Mouse (Mus musculus) Patski (cell line): ENCODE measurements at regions not wholly inside any gene's neighbourhood (a gene's known extent, or its start where the extent isn't known, plus 50 kb on each side); places are given as distances from the start of the nearest gene placed in this dataset.

ENCODE experiments used
- ATAC-seq: fragments of 100-300 bp; one replicate; pipeline ENCODE4 v1.8.0; 2021
- CTCF ChIA-PET: fragments of 350-600 bp; sonication (Branson Sonifier 250); formaldehyde crosslinking; loops from one replicate; lab custom pipeline; 2022; ENCODE audit warnings: inconsistent platforms; lab: Charles Lee
- POLR2A ChIA-PET: fragments of 350-600 bp; sonication (Branson Sonifier 250); formaldehyde crosslinking; loops from one replicate; lab custom pipeline; 2022; ENCODE audit warnings: antibody characterized with exemption, inconsistent platforms; lab: Charles Lee
- DNase-seq: peaks from one replicate; pipeline ENCODE4 v3.0.0-alpha.2; 2011; ENCODE audit warnings: low read depth, low spot score
- H3K27me3 ChIP-seq: fragments of 371-371 bp; one replicate; pipeline ENCODE4 v1.5.1; 2021
- CTCF ChIP-seq: fragments of 100-300 bp; IDR thresholded peaks from one replicate; pipeline ENCODE4 v1.5.1; 2021
- in situ Hi-C: fragments of 300-500 bp; cut with MboI; formaldehyde crosslinking; loops from 3 replicates; pipeline ENCODE4 v1.11.1; 2018; ENCODE audit warnings: low pct_unique_long_range_greater_than_20kb, mixed read lengths

GRCm38 (mm10) chr12:39073289-39074022 lies 294.3 kb downstream of the Etv1 start:
- no peak for TF ChIP-seq CTCF
- DNase-seq: no peak
- no peak for ATAC-seq
- CTCF ChIA-PET: interaction anchor here (1.2 kb wide), 1 partner anchor 14 kb away, joined by 3 read pairs; no protein-coding TSS in a partner anchor
- in situ Hi-C loops: no loop called here
- no peaks in the 10 kb centered on the region for H3K27me3 ChIP-seq
- POLR2A ChIA-PET: no interaction called here

GRCm38 (mm10) chr12:39086285-39086684 lies 307.1 kb downstream of the Etv1 start:
- ATAC-seq (no peak), DNase-seq (no peak)
- H3K27me3 ChIP-seq: peaks cover 4% of the 10 kb centered on the region
- in situ Hi-C loops: no loop called here
- TF ChIP-seq CTCF: no peak
- POLR2A ChIA-PET: no interaction called here
- CTCF ChIA-PET: no interaction called here

DNA sequence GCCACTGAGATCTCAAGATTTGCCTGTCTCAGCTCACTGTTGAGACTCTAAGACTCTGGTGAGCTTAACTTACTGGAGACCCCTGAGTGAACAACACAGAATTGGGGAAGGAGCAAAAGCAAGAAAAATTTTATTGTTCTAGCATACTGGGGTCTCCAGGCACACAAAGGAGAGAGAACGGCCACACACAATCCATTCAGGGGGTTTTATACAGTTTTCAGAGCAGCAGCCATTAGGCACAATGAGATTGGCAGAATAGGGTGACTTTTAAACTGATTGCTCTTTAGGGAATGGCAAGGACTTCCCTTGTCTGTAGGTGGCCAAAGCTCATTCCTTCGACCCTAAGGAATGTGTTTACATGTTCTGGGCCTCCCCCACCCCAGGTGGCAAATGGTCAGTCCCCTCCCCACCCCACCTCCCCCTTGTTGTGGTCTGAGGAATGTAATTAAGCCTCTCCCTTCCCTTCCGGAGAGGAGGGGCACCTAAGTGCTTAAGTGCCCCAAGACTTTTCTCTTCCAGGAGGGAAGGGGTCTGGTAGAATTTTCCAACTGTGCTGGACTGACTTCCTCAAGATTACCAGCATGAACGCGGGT lies 315.6 kb downstream of the Etv1 start:
- TF ChIP-seq CTCF: no peak
- ATAC-seq: no peak
- no peaks in the 10 kb centered on the region for H3K27me3 ChIP-seq
- in situ Hi-C loops: no loop called here
- DNase-seq: no peak
- POLR2A ChIA-PET: no interaction called here
- CTCF ChIA-PET: no interaction called here

DNA sequence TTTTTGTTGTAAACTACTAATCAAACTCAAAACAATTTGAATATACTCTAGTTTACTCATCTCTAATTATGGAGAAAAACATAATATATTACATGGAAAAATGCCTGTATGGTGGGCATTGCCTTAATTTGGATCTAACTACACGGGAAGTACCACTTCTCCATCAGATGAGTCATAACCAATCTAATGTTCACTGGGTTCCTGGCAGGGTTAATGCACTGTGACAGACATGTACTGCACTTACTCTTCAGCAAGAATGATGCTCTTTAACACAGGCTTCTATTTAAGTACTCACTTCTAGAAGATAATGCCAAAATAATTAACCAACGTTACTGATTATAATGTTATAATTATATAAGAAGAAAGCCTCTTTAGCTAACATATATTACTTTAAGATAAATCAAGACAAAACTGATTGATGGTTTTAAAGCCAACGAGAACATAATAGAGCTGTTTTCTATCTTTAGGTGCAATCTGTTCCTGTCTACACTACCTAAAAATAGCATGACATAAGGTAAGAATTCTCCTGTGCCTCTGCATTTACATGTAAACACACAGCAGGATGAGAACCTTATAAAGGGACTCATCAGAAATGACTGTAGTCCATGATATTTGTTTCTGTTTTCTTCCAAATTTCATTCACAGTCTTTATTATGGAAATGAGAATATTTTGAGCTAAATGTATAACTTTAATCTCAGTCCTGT lies 344.4 kb downstream of the Etv1 start:
- ATAC-seq (no peak), DNase-seq (no peak)
- TF ChIP-seq CTCF: no peak
- in situ Hi-C loops: no loop called here
- CTCF ChIA-PET: no interaction called here
- no peaks in the 10 kb centered on the region for H3K27me3 ChIP-seq
- POLR2A ChIA-PET: no interaction called here

DNA sequence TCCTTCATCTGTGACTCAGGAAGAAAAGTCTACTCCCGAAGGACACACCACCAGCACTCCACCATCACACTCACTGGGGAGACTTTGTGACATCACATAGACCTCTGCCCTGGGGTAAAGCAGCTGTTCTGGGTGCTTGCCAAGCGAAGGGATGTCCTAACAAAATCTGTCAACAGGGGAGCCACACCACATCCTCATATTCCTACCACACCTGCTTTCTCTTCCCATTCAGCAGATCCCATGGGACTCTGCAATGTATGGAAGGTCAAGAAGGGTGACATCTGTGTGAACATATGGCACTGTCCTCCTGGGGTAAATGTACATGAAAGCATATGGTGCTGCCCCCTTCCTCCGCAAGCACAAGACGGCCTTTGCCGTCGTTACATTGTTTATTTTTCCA lies 375.5 kb downstream of the Etv1 start:
- no peaks in the 10 kb centered on the region for H3K27me3 ChIP-seq
- CTCF ChIA-PET: no interaction called here
- POLR2A ChIA-PET: no interaction called here
- TF ChIP-seq CTCF: no peak
- ATAC-seq (no peak), DNase-seq (no peak)
- in situ Hi-C loops: no loop called here

DNA sequence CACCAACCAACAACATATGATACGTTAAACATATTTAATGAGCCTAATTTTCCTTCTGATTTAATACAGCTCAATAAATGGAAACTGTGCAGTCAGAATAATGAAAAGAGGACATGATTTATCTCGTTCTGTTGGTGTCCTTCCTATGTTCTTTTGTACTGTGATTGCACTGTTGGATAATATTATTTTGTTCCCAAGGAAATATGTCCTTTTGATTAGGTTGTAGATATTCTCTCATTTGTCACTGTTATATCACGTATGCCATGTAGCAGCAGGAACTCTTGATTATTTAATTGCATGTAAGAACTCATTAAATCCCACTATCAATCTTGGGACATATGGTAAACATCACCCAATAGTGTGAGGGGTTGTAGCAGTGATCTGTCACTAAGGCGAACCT lies 397.8 kb downstream of the Etv1 start:
- peaks cover 3% of the 10 kb centered on the region for H3K27me3 ChIP-seq
- DNase-seq (no peak), ATAC-seq (no peak)
- TF ChIP-seq CTCF: no peak
- POLR2A ChIA-PET: no interaction called here
- CTCF ChIA-PET: no interaction called here
- in situ Hi-C loops: no loop called here

- no peaks in the 10 kb centered on the region for H3K27me3 ChIP-seq
- in situ Hi-C loops: no loop called here
- no peak for DNase-seq
- no peak for TF ChIP-seq CTCF
- POLR2A ChIA-PET: no interaction called here
- CTCF ChIA-PET: no interaction called here
- ATAC-seq: no peak
These were observed 444.9 kb downstream of the Etv1 start for GRCm38 (mm10) chr12:39224073-39224472.

DNA sequence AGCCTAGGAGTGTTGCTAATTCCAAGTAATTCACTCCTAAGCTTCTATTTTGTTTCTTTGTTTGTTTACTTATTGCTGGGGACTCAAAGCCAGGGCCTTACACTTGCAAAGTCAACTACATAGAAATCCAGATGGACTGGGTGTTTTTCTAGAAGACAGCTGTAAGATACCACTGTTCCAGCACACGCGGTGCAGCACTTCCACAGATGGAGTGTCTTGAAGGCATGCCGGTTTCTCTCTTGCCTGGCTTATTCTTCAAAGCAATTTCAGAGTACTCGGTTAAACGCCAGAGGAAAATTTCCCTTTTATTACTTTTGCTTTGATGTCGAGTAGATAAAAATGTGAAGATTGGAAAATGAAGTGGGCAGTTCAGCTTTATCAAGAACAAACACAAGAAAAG lies 477.4 kb downstream of the Etv1 start:
- no peaks in the 10 kb centered on the region for H3K27me3 ChIP-seq
- no peak for TF ChIP-seq CTCF
- ChIA-PET POLR2A (no interaction called here), CTCF (no interaction called here)
- ATAC-seq (no peak), DNase-seq (no peak)
- in situ Hi-C loops: no loop called here

DNA sequence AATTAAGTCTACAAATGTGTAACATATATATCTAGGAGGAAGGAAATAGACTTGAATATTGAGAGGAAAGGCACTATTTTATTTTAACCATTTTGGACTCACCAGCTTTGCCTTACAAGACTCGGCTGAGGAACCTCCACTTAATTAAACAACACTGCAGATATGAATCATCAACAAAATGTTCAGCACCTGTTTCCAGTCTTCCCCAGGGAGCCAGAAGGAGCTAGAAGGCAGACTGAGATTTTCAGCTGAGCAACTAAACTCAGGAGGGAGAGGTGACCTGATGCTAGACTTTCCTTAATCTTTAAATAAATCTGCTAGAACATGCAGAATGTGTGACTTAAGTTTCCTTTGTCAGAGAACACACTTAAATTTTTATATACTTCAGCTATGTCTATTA lies 478.4 kb downstream of the Etv1 start:
- TF ChIP-seq CTCF: no peak
- no peaks in the 10 kb centered on the region for H3K27me3 ChIP-seq
- ATAC-seq: no peak
- ChIA-PET CTCF (no interaction called here), POLR2A (no interaction called here)
- no peak for DNase-seq
- in situ Hi-C loops: no loop called here

- ChIA-PET POLR2A (no interaction called here), CTCF (no interaction called here)
- in situ Hi-C loops: no loop called here
- H3K27me3 ChIP-seq: no peaks in the 10 kb centered on the region
- ATAC-seq (no peak), DNase-seq (no peak)
- TF ChIP-seq CTCF: no peak
These were observed 510.5 kb downstream of the Etv1 start for GRCm38 (mm10) chr12:39289676-39290075.
